Mouse (Mus musculus): ENCODE results near the gene Plek2. TPM values are rescaled to one million over a fixed set of nuclear protein-coding genes. Genes with fewer than 3 reads are reported as not detected.
"Not testable (repeated sequence)": the region's sequence is repeated elsewhere in the genome, so short reads cannot be mapped to it uniquely, and the experiment has no call there.

Gene Plek2
- under 1 TPM in 1 of 26 experiments, not detected in 25; 0.56 TPM for total RNA-seq (2018; cell fraction: chromatin; rRNA removed)
- total RNA-seq (2018; cell fraction: cytosol; rRNA removed), result under 1 TPM in 2 of 26 experiments, not detected in 24; 0.09 to 0.19 TPM
- total RNA-seq (2018; cell fraction: nucleus; rRNA removed), result not detected
- not detected in 3 replicates for polyA plus RNA-seq (2018)

- no peaks in the 10 kb centered on the region for H3K79me2 ChIP-seq (ENCODE audit: inconsistent target)
- H3K4me3 ChIP-seq (ENCODE audit: inconsistent target), result no peak within 1 kb of the TSS
- WGBS (ENCODE audit: missing documents), result 9% methylated on average over 38 of the region's 38 CpGs
- H3K27ac ChIP-seq, result no peak within 1 kb of the TSS
- no peaks in the 10 kb centered on the region for H3K36me3 ChIP-seq (ENCODE audit: inconsistent target)
These were observed at the start of gene Plek2 for GRCm38 (mm10) chr12:78906707-78907162. Gene Plek2, minus strand, starts transcription at chr12:78906964.

- Histone ChIP-seq H3K79me2 (ENCODE audit: inconsistent target) (no peaks in the 10 kb centered on the region), H3K4me3 (ENCODE audit: inconsistent target) (no peak overlapping the region), H3K27ac (no peak overlapping the region), H3K36me3 (ENCODE audit: inconsistent target) (no peaks in the 10 kb centered on the region)
- 94% methylated on average over 4 of the region's 4 CpGs for WGBS (ENCODE audit: missing documents)
These were observed 49.6 kb upstream of the Plek2 start for GRCm38 (mm10) chr12:78956405-78956804.

GRCm38 (mm10) chr12:78952484-78952883 is 45.7 kb upstream of the Plek2 start:
- Histone ChIP-seq H3K4me3 (ENCODE audit: inconsistent target) (no peak overlapping the region), H3K36me3 (ENCODE audit: inconsistent target) (no peaks in the 10 kb centered on the region), H3K79me2 (ENCODE audit: inconsistent target) (no peaks in the 10 kb centered on the region), H3K27ac (no peak overlapping the region)
- 80% methylated on average over 3 of the region's 3 CpGs for WGBS (ENCODE audit: missing documents)

GRCm38 (mm10) chr12:78952053-78952452 is 45.3 kb upstream of the Plek2 start:
- Histone ChIP-seq H3K79me2 (ENCODE audit: inconsistent target) (no peaks in the 10 kb centered on the region), H3K4me3 (ENCODE audit: inconsistent target) (no peak overlapping the region), H3K36me3 (ENCODE audit: inconsistent target) (no peaks in the 10 kb centered on the region), H3K27ac (no peak overlapping the region)
- 89% methylated on average over 10 of the region's 11 CpGs for WGBS (ENCODE audit: missing documents)

GRCm38 (mm10) chr12:78947661-78948060 is 40.9 kb upstream of the Plek2 start:
- Histone ChIP-seq H3K27ac (no peak overlapping the region), H3K36me3 (ENCODE audit: inconsistent target) (no peaks in the 10 kb centered on the region), H3K4me3 (ENCODE audit: inconsistent target) (no peak overlapping the region), H3K79me2 (ENCODE audit: inconsistent target) (no peaks in the 10 kb centered on the region)
- 90% methylated on average over 5 of the region's 5 CpGs for WGBS (ENCODE audit: missing documents)

- Histone ChIP-seq H3K36me3 (ENCODE audit: inconsistent target) (no peaks in the 10 kb centered on the region), H3K27ac (no peak overlapping the region), H3K4me3 (ENCODE audit: inconsistent target) (no peak overlapping the region), H3K79me2 (ENCODE audit: inconsistent target) (no peaks in the 10 kb centered on the region)
- 52% methylated on average over 6 of the region's 6 CpGs for WGBS (ENCODE audit: missing documents)
These were observed 40.4 kb upstream of the Plek2 start for GRCm38 (mm10) chr12:78947161-78947560.

GRCm38 (mm10) chr12:78942931-78943330 is 36.2 kb upstream of the Plek2 start:
- H3K4me3 ChIP-seq (ENCODE audit: inconsistent target), result no peak overlapping the region
- no peak overlapping the region for H3K27ac ChIP-seq
- no peaks in the 10 kb centered on the region for H3K36me3 ChIP-seq (ENCODE audit: inconsistent target)
- 94% methylated on average over 6 of the region's 6 CpGs for WGBS (ENCODE audit: missing documents)
- H3K79me2 ChIP-seq (ENCODE audit: inconsistent target), result no peaks in the 10 kb centered on the region

GRCm38 (mm10) chr12:78940081-78940480 is 33.3 kb upstream of the Plek2 start:
- Histone ChIP-seq H3K36me3 (ENCODE audit: inconsistent target) (no peaks in the 10 kb centered on the region), H3K4me3 (ENCODE audit: inconsistent target) (no peak overlapping the region), H3K79me2 (ENCODE audit: inconsistent target) (no peaks in the 10 kb centered on the region), H3K27ac (no peak overlapping the region)
- WGBS (ENCODE audit: missing documents), result 72% methylated on average over 5 of the region's 5 CpGs

- Histone ChIP-seq H3K36me3 (ENCODE audit: inconsistent target) (no peaks in the 10 kb centered on the region), H3K4me3 (ENCODE audit: inconsistent target) (no peak overlapping the region), H3K79me2 (ENCODE audit: inconsistent target) (no peaks in the 10 kb centered on the region), H3K27ac (no peak overlapping the region)
- 88% methylated on average over 7 of the region's 7 CpGs for WGBS (ENCODE audit: missing documents)
These were observed 32.8 kb upstream of the Plek2 start for GRCm38 (mm10) chr12:78939393-78940037.

- no peak overlapping the region for H3K4me3 ChIP-seq (ENCODE audit: inconsistent target)
- 96% methylated on average over 4 of the region's 4 CpGs for WGBS (ENCODE audit: missing documents)
- H3K27ac ChIP-seq, result no peak overlapping the region
These were observed 29.7 kb upstream of the Plek2 start for GRCm38 (mm10) chr12:78936494-78936893.

GRCm38 (mm10) chr12:78929900-78930299 is 23.1 kb upstream of the Plek2 start:
- Histone ChIP-seq H3K79me2 (ENCODE audit: inconsistent target) (no peaks in the 10 kb centered on the region), H3K27ac (no peak overlapping the region), H3K36me3 (ENCODE audit: inconsistent target) (no peaks in the 10 kb centered on the region), H3K4me3 (ENCODE audit: inconsistent target) (no peak overlapping the region)
- 100% methylated on average over 1 of the region's 1 CpGs for WGBS (ENCODE audit: missing documents)

More at GRCm38 (mm10) chr12:78936494-78936893, 29.7 kb upstream of the Plek2 start:
- no peaks in the 10 kb centered on the region for H3K79me2 ChIP-seq (ENCODE audit: inconsistent target)
- H3K36me3 ChIP-seq (ENCODE audit: inconsistent target), result no peaks in the 10 kb centered on the region

- H3K36me3 ChIP-seq (ENCODE audit: inconsistent target), result no peaks in the 10 kb centered on the region
- H3K27ac ChIP-seq, result no peak overlapping the region
- H3K79me2 ChIP-seq (ENCODE audit: inconsistent target), result no peaks in the 10 kb centered on the region
- no peak overlapping the region for H3K4me3 ChIP-seq (ENCODE audit: inconsistent target)
- WGBS (ENCODE audit: missing documents), result 95% methylated on average over 5 of the region's 5 CpGs
These were observed 20.5 kb upstream of the Plek2 start for GRCm38 (mm10) chr12:78927287-78927686.

GRCm38 (mm10) chr12:78923539-78924189 is 16.9 kb upstream of the Plek2 start:
- H3K4me3 ChIP-seq (ENCODE audit: inconsistent target), result no peak overlapping the region
- 24% methylated on average over 6 of the region's 7 CpGs for WGBS (ENCODE audit: missing documents)
- peak overlapping the region; percentile 65 for H3K27ac ChIP-seq
- no peaks in the 10 kb centered on the region for H3K36me3 ChIP-seq (ENCODE audit: inconsistent target)
- H3K79me2 ChIP-seq (ENCODE audit: inconsistent target), result no peaks in the 10 kb centered on the region

- H3K4me3 ChIP-seq (ENCODE audit: inconsistent target); H3K36me3 ChIP-seq (ENCODE audit: inconsistent target); H3K79me2 ChIP-seq (ENCODE audit: inconsistent target): not testable (repeated sequence)
- peak overlapping the region; percentile 65 for H3K27ac ChIP-seq
These were observed 16.2 kb upstream of the Plek2 start for GRCm38 (mm10) chr12:78922977-78923376.

GRCm38 (mm10) chr12:78922058-78922457 is 15.3 kb upstream of the Plek2 start:
- Histone ChIP-seq H3K27ac (peak overlapping the region; percentile 39), H3K36me3 (ENCODE audit: inconsistent target) (no peaks in the 10 kb centered on the region), H3K4me3 (ENCODE audit: inconsistent target) (no peak overlapping the region), H3K79me2 (ENCODE audit: inconsistent target) (no peaks in the 10 kb centered on the region)
- 71% methylated on average over 3 of the region's 3 CpGs for WGBS (ENCODE audit: missing documents)
